Mouse (Mus musculus) megakaryocyte, embryonic 14.5 days (primary cell): ENCODE results near the gene Dennd1a. TPM values are rescaled to one million over a fixed set of nuclear protein-coding genes. Genes with fewer than 3 reads are reported as not detected.

ENCODE experiments used
- H3K27me3 ChIP-seq: replicated peaks from 2 replicates; pipeline ENCODE3; 2012; ENCODE audit warnings: inconsistent platforms
- H3K36me3 ChIP-seq: replicated peaks from 2 replicates; pipeline ENCODE3; 2012; ENCODE audit warnings: low read length, inconsistent platforms, mixed read lengths
- H3K4me1 ChIP-seq: 2 replicates; pipeline ENCODE4 v1.6.1; 2012; ENCODE audit warnings: inconsistent platforms
- H3K4me3 ChIP-seq: replicated peaks from 2 replicates; pipeline ENCODE3; 2012; ENCODE audit warnings: moderate library complexity, mild to moderate bottlenecking, inconsistent platforms
- H3K9me3 ChIP-seq: 2 replicates; pipeline ENCODE4 v1.6.1; 2012; ENCODE audit warnings: inconsistent platforms
- FLI1 ChIP-seq: IDR thresholded peaks from 2 replicates; pipeline ENCODE4 v1.6.1; 2012; ENCODE audit warnings: low read length, inconsistent platforms, mixed read lengths
- GATA1 ChIP-seq: IDR thresholded peaks from 3 replicates; pipeline ENCODE4 v1.6.1; 2012; ENCODE audit warnings: mixed read lengths, low read length, inconsistent platforms, borderline replicate concordance
- polyA plus RNA-seq: library from polyadenylated mRNA; stranded (reverse); fragments of >175 nt; gene quantifications from 2 replicates; pipeline ENCODE4 v1.2.3, GENCODE M21; 2012; ENCODE audit warnings: low replicate concordance; ENCODE audit not compliant: insufficient read depth

The Dennd1a gene
- polyA plus RNA-seq, 1 experiment: 25.6 TPM

DNA sequence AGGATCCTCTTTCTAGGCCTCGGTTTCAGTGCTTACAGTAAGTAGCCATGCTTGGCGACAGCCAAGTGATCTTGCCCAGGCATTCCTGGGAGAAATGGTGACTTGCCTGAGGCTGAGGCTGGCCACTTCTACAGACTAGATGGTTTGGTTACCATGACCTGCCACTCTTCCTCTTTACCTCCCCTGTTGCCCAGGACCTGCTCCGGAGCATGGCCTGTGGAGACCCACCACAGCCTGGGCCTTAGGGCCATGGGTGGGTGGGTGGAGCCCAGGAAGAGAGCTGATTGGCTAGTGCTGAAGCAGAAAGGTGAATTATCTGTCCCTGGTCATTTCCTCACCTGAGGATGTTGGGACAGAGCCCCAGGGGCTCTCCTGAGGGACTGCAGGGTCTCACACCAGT lies 519.5 kb downstream of the Dennd1a start:
- Histone ChIP-seq H3K4me3 (no peak overlapping the region), H3K9me3 (no peaks in the 10 kb centered on the region), H3K27me3 (peaks cover 59% of the 10 kb centered on the region), H3K36me3 (no peaks in the 10 kb centered on the region), H3K4me1 (peaks cover 38% of the 10 kb centered on the region)
- TF ChIP-seq GATA1: no peak
- TF ChIP-seq FLI1: no peak

DNA sequence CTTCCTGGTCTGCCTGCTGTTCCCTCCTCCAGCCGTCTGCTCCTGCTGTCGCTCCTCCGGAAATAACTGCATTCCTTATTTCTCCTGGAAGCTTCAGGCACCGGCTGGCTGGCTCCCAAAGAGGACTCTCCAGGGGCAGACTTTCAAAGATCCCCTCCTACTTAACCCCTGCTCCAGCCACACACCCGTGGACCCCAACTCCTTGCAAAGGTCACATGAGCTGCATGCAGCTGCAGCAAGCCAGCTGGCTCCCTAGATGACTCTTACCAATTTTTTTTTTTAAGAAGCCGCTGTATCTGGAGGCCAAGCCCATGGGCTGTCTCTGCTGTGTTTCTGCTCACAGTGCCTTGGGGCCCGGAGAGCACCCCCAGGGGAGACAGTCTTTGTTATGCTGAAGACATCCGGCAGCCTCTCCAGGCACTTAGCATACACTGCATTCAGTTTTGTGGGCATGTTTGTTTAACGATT lies 520.1 kb downstream of the Dennd1a start:
- TF ChIP-seq GATA1 (no peak), FLI1 (no peak)
- Histone ChIP-seq H3K36me3 (no peaks in the 10 kb centered on the region), H3K9me3 (no peaks in the 10 kb centered on the region), H3K27me3 (peaks cover 62% of the 10 kb centered on the region), H3K4me3 (no peak overlapping the region), H3K4me1 (peaks cover 38% of the 10 kb centered on the region)

DNA sequence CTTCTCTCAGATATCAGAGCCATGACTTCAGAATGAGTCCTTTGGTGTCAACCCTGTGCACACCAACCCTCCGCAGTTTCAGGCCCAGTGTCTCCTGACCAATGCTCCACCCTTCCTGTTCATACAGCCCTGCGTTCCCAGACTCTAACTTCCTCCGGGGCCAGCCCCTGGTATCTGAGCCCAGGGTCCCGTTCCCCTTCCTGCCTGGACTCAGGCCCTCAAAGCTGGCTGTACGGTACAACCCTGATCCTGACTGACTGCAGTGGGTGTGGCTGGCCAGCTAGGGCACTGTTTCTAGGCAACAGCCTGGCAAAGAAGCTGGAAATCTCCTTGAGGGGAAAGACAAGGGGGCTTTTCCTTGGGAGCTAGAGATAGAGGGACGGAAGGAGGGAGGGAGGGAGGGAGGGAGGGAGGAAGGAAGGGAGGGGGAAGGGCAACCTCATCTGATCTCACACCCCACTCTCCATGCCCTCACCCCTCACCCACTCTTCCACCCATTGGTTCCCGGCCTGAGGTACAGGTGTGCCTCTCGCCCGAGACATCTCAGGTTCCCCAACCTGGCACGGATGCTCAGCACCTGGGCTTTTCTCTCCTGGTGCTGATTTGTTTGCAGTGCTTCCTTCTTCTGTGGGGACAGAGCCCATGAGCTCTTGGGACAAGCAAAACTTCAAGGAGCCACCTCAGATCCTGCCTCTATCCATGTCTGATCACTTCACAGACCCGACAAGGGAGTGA lies 521.0 kb downstream of the Dennd1a start:
- Histone ChIP-seq H3K27me3 (peaks cover 70% of the 10 kb centered on the region), H3K4me1 (peaks cover 30% of the 10 kb centered on the region), H3K36me3 (no peaks in the 10 kb centered on the region), H3K4me3 (no peak overlapping the region), H3K9me3 (no peaks in the 10 kb centered on the region)
- TF ChIP-seq GATA1: no peak
- TF ChIP-seq FLI1: no peak

DNA sequence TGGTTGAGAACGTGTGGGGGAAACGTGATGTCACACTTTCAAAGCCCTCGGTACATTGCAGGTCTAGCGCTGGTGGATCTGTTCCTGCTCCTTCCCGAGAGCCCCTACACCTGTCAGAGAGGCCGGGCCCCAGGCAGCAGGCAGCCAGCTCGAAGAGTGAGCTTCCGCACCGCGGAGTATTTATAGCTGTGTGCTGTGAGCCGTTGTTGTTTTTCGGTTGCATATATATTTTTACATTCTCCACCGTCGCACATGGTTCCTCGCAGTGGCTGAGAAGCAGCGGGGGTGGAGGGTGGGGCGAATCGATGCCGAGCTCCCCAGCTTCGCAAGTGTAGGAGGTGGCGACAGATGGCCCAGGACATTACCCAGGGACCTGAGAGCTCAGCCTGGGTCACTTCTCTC lies 522.1 kb downstream of the Dennd1a start:
- Histone ChIP-seq H3K4me1 (peaks cover 27% of the 10 kb centered on the region), H3K4me3 (peak overlapping the region; percentile 48)

DNA sequence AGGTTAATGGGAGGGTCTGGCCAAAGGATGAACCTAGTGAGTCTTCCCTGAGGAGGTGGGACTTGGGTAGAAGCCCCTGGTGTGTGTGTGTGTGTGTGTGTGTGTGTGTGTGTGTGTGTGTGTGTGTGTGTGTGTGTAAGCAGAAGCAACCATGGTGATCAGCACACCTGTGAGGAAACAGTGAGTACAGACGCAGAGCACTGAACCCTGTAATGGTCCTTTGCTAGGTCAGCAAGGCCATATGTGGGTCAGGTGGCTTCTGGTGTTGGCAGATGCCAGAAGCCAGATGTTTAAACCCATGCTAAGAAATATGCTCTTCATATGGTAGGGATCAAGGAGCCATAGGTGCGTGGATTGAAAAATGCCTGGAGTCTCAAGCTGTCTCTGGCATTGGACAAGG lies 522.7 kb downstream of the Dennd1a start:
- TF ChIP-seq GATA1: no peak
- no peak for TF ChIP-seq FLI1
- Histone ChIP-seq H3K4me1 (peaks cover 24% of the 10 kb centered on the region), H3K9me3 (no peaks in the 10 kb centered on the region), H3K27me3 (peaks cover 85% of the 10 kb centered on the region), H3K4me3 (no peak overlapping the region), H3K36me3 (no peaks in the 10 kb centered on the region)

More for the DNA sequence above, 522.1 kb downstream of the Dennd1a start:
- no peak for TF ChIP-seq GATA1
- TF ChIP-seq FLI1: no peak
- peaks cover 80% of the 10 kb centered on the region for H3K27me3 ChIP-seq
- H3K9me3 ChIP-seq: no peaks in the 10 kb centered on the region
- H3K36me3 ChIP-seq: no peaks in the 10 kb centered on the region

DNA sequence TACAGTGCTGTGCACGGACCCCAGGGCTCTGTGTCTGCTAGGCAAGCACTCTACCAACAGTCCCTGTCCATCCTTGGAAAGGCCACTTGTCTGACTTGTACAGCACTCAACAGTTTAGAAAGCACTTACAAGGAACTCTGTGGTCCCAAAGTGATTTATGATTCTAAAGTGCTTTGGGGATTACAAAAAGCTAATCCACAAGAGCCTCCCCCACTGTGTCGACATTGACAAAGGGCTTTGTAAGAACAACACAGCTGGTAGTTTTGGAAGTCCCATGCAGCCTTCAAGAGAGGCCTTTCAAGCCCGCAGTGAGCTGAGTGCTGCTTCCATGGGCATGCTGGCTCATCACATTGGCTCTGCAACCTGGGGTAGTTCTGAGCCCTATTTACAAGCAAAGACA lies 523.6 kb downstream of the Dennd1a start:
- Histone ChIP-seq H3K27me3 (peaks cover 84% of the 10 kb centered on the region), H3K9me3 (no peaks in the 10 kb centered on the region), H3K36me3 (no peaks in the 10 kb centered on the region), H3K4me1 (peaks cover 24% of the 10 kb centered on the region), H3K4me3 (no peak overlapping the region)
- TF ChIP-seq FLI1: no peak
- TF ChIP-seq GATA1: no peak

DNA sequence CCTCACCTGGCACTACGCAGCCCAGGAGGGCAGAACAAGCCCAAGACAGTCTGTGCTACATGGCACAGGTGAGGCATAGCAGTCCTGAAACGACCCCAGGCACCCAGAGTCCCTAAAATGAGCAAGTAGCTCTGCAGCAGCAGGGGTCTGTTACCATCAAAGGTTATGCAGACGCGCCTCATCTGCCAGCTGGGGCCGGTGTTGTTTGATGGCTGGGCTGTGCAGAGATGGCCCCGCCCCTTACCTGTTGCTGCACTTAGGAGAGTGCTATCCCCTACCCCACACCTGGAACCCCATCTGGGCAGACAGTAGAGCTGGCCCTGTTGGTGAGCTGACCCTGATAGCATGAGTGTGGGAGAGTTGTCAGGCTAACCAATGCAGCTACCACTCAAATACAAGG lies 526.6 kb downstream of the Dennd1a start:
- TF ChIP-seq FLI1 (no peak), GATA1 (no peak)
- peaks cover 74% of the 10 kb centered on the region for H3K27me3 ChIP-seq
- no peak overlapping the region for H3K4me3 ChIP-seq
- H3K36me3 ChIP-seq: no peaks in the 10 kb centered on the region
- peaks cover 21% of the 10 kb centered on the region for H3K4me1 ChIP-seq
- no peaks in the 10 kb centered on the region for H3K9me3 ChIP-seq

DNA sequence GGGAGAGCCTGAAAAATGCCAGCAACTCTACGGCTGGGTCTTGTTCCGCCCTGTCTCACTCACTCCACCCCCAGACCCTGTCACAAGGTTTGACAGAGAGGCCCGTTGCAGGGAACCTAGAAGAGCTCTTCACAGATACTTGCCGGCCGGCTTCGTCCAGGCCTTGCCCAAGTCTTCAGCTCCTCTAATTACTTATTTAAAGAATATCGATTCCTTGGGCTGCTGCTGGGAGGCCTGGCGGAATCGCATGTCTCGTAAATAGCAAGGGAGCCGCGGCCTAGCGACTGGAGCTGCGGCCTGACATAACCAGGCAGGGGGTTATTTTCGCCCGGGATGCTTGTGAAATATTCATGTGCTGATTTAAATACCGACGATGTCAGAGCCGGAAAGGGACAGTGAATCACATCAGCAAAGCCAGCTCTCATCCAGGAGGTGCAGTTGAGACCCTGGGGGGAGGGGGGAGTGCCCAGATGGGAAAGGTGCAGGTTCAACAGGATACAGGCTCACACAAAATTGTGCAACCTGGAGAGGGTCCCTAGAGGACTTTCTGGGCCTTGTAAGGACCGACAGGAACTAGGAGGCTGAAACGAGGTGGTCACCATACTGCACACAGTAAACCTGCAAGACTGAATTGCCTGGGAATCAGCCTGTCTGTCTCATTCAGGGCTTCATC lies 528.7 kb downstream of the Dennd1a start:
- Histone ChIP-seq H3K9me3 (no peaks in the 10 kb centered on the region), H3K36me3 (no peaks in the 10 kb centered on the region), H3K27me3 (peaks cover 72% of the 10 kb centered on the region), H3K4me3 (no peak overlapping the region), H3K4me1 (peaks cover 15% of the 10 kb centered on the region)
- no peak for TF ChIP-seq GATA1
- no peak for TF ChIP-seq FLI1

DNA sequence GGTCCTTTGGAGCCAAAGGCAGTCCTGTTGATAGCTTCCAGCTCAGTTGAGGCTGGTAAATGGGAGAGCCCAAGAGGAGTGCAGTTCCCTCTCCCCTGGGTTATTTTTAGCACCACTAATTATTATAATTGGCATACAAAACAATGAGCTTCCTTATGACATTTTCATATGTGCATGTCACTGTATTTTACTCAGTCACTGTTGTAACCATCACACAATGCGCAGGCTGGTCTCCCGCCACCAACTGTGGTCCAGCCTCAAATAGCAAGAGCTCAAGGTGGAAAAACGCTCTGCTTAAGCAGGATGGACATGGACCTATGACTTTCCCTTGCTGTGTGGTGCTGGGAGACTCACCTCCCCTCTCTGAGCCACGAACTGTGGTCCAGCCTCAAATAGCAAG lies 529.4 kb downstream of the Dennd1a start:
- no peaks in the 10 kb centered on the region for H3K9me3 ChIP-seq
- H3K4me3 ChIP-seq: no peak overlapping the region
- peaks cover 72% of the 10 kb centered on the region for H3K27me3 ChIP-seq
- no peaks in the 10 kb centered on the region for H3K36me3 ChIP-seq
- H3K4me1 ChIP-seq: peaks cover 15% of the 10 kb centered on the region
- TF ChIP-seq GATA1: no peak
- no peak for TF ChIP-seq FLI1

DNA sequence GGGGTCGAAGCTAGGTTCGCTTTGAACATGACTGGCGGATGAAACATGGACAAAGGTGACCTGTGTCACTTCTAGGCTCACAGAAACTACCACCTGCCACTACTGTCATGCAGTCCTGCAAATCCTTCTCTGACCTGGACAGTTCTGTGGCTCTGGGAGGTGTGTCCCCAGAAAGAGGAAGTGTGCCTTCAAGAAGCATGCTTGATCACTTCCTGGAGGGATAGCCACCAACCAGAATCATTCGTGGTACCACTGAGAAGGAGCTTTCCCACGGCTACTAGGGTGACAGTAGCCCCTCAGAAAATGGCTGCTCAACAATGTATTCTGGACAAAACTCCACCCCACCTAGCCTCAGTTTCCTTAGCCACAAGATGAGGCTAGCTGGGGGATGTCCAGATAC lies 530.2 kb downstream of the Dennd1a start:
- H3K4me1 ChIP-seq: peaks cover 20% of the 10 kb centered on the region
- no peak overlapping the region for H3K4me3 ChIP-seq
- no peak for TF ChIP-seq FLI1
- no peak for TF ChIP-seq GATA1
- H3K27me3 ChIP-seq: peaks cover 72% of the 10 kb centered on the region
- no peaks in the 10 kb centered on the region for H3K9me3 ChIP-seq
- H3K36me3 ChIP-seq: no peaks in the 10 kb centered on the region
